In the genomic region with DNA sequence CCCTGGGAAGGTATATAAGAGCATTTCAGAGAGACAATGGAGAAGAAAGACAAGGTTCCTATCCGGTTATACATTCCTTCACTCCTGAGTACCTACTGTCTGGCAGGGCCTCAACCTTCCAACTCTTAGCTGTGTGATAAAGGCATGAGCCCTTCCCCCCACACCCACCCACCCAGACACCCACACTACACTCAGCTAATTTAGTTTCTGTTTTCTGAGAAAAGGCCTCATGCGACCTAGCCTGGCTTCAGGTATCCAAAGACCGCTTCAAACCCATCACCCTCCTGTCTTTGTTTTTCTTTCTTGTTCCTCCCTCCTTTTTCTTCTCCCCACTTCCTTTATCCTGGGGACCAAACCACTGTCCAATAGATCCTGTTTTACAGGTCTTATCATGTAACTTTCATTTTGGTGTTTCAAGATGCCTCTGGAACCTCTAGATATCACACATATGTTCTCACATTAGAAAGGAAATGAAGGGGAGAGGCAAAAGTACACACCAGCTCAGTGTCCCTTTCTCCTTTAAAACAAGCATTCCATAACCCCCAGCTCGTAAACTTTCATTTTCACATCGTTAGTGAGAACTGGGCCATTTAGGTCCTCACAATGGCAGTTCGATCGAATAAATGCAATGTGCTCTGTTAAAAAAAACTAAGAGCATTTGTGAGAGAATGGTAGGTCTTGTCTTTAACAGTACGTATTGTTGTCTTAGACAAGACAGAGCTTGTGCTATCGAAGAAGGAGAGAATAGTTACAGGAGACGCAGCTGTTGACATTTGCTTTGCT, we compare ENCODE assay signal across 8 mouse cellular contexts. TPM values are rescaled to one million over a fixed set of nuclear protein-coding genes. Genes with fewer than 3 reads are reported as not detected.
A peak's percentile ranks its signal among the peaks of the same experiment; 100 is the strongest.
DNase-seq lines count a peak whose midpoint lies in the region; ATAC-seq lines count a peak whose summit lies in the region.

No protein-coding gene starts in this region.

- peaks cover 27% of the 10 kb centered on the region for H3K4me1 ChIP-seq in hindbrain, embryonic 10.5 days (replicated peaks)
- H3K4me1 ChIP-seq in hindbrain, embryonic 11.5 days (replicated peaks; ENCODE audit: control insufficient read depth, insufficient read depth, low read length) = 0 out of 2 replicates have a peak, but pooled peaks cover 2% of the 10 kb centered on the region
- H3K4me1 ChIP-seq in brown adipose tissue, adult 24 weeks (ENCODE audit: control insufficient read depth, insufficient read depth, insufficient read length, low read length) = peaks cover 4% of the 10 kb centered on the region; the same call in 1 of the 2 replicates
- H3K4me1 ChIP-seq in hindbrain, embryonic 14.5 days (replicated peaks; ENCODE audit: control insufficient read depth, insufficient read depth, low read length) = peaks cover 18% of the 10 kb centered on the region
- H3K4me1 ChIP-seq in midbrain, embryonic 11.5 days (ENCODE audit: control insufficient read depth, insufficient read depth, low read length) = peaks cover 13% of the 10 kb centered on the region

- ATAC-seq in hindbrain, embryonic 11.5 days (ENCODE audit: low FRiP score) = no peak
- no peak for ATAC-seq in hindbrain, embryonic 14.5 days (ENCODE audit: low FRiP score)
- ATAC-seq in midbrain, embryonic 11.5 days (ENCODE audit: low FRiP score) = no peak

- H3K27ac ChIP-seq in hindbrain, embryonic 10.5 days = no peak overlapping the region
- H3K27ac ChIP-seq in hindbrain, embryonic 11.5 days (ENCODE audit: low read depth, low read length) = no peak overlapping the region
- peak overlapping the region; percentile 79; the same call in 1 of the 2 replicates for H3K27ac ChIP-seq in brown adipose tissue, adult 24 weeks (replicated peaks; ENCODE audit: low read depth, low read length)
- H3K27ac ChIP-seq in hindbrain, embryonic 14.5 days = peak overlapping the region; percentile 98
- no peak overlapping the region for H3K27ac ChIP-seq in midbrain, embryonic 11.5 days (ENCODE audit: low read depth, low read length)

- DNase-seq in hindbrain, embryonic 10.5 days (ENCODE audit: low spot score) = no peak
- no peak for DNase-seq in hindbrain, embryonic 11.5 days (ENCODE audit: low spot score)
- no peak for DNase-seq in hindbrain, embryonic 14.5 days (ENCODE audit: low spot score)
- DNase-seq in midbrain, embryonic 11.5 days (ENCODE audit: low spot score, missing footprints) = peak; percentile 59
- no peak for DNase-seq in adrenal gland, adult 2 months
- no peak for DNase-seq in lung, postnatal 4 days
- no peak for DNase-seq in ovary, adult 18-20 months (ENCODE audit: low spot score)

- H3K9me3 ChIP-seq in hindbrain, embryonic 10.5 days = no peaks in the 10 kb centered on the region
- H3K9me3 ChIP-seq in hindbrain, embryonic 11.5 days (ENCODE audit: control insufficient read depth, low read length) = no peaks in the 10 kb centered on the region
- no peaks in the 10 kb centered on the region for H3K9me3 ChIP-seq in hindbrain, embryonic 14.5 days (ENCODE audit: control insufficient read depth, low read length)
- no peaks in the 10 kb centered on the region for H3K9me3 ChIP-seq in midbrain, embryonic 11.5 days (ENCODE audit: control insufficient read depth, low read length)

- no peak overlapping the region for H3K9ac ChIP-seq in hindbrain, embryonic 11.5 days (ENCODE audit: low read depth, low read length)
- peak overlapping the region; percentile 92; the same call in 1 of the 2 replicates for H3K9ac ChIP-seq in hindbrain, embryonic 14.5 days
- H3K9ac ChIP-seq in midbrain, embryonic 11.5 days (ENCODE audit: low read length) = no peak overlapping the region

- no peak overlapping the region for H3K4me2 ChIP-seq in hindbrain, embryonic 11.5 days (replicated peaks; ENCODE audit: low read depth, low read length)
- H3K4me2 ChIP-seq in hindbrain, embryonic 14.5 days (replicated peaks) = peak overlapping the region; percentile 58
- H3K4me2 ChIP-seq in midbrain, embryonic 11.5 days = no peak overlapping the region

- peak overlapping the region; percentile 86; the same call in 1 of the 2 replicates for H3K4me3 ChIP-seq in hindbrain, embryonic 10.5 days
- H3K4me3 ChIP-seq in hindbrain, embryonic 11.5 days (ENCODE audit: low read depth, low read length) = no peak overlapping the region
- H3K4me3 ChIP-seq in brown adipose tissue, adult 24 weeks (ENCODE audit: insufficient read depth, low read depth, low read length) = 0 out of 2 replicates have a peak overlapping the region, but pooled peaks have one; percentile 53
- H3K4me3 ChIP-seq in hindbrain, embryonic 14.5 days (replicated peaks; ENCODE audit: low read length) = peak overlapping the region; percentile 79
- no peak overlapping the region for H3K4me3 ChIP-seq in midbrain, embryonic 11.5 days (ENCODE audit: low read depth, low read length)

- H3K27me3 ChIP-seq in hindbrain, embryonic 10.5 days (ENCODE audit: insufficient read depth, poor library complexity, severe bottlenecking) = no peaks in the 10 kb centered on the region
- H3K27me3 ChIP-seq in hindbrain, embryonic 11.5 days (ENCODE audit: control insufficient read depth, insufficient read depth, low read length) = no peaks in the 10 kb centered on the region
- no peaks in the 10 kb centered on the region for H3K27me3 ChIP-seq in hindbrain, embryonic 14.5 days (ENCODE audit: control insufficient read depth, insufficient read depth, low read length)
- H3K27me3 ChIP-seq in midbrain, embryonic 11.5 days (ENCODE audit: control insufficient read depth, insufficient read depth, low read length) = no peaks in the 10 kb centered on the region

- 88% methylated on average over 10 of the region's 10 CpGs for WGBS in hindbrain, embryonic 10.5 days
- 88% methylated on average over 10 of the region's 10 CpGs for WGBS in hindbrain, embryonic 11.5 days
- WGBS in hindbrain, embryonic 14.5 days = 89% methylated on average over 10 of the region's 10 CpGs
- WGBS in midbrain, embryonic 11.5 days = 92% methylated on average over 10 of the region's 10 CpGs

- no peaks in the 10 kb centered on the region for H3K36me3 ChIP-seq in hindbrain, embryonic 10.5 days
- H3K36me3 ChIP-seq in hindbrain, embryonic 11.5 days (ENCODE audit: control insufficient read depth, insufficient read depth, low read length) = no peaks in the 10 kb centered on the region
- H3K36me3 ChIP-seq in hindbrain, embryonic 14.5 days (replicated peaks; ENCODE audit: control insufficient read depth, insufficient read depth) = no peaks in the 10 kb centered on the region
- no peaks in the 10 kb centered on the region for H3K36me3 ChIP-seq in midbrain, embryonic 11.5 days (ENCODE audit: control insufficient read depth, insufficient read depth, low read length)

RNA-seq across cellular contexts. Expression of a gene that starts 1.1 kb away (rescaled TPM):
- 75.9 and 82.2 TPM in 2 replicates for polyA plus RNA-seq in hindbrain, embryonic 10.5 days (2016; fragmentation: Nextera tagmentation; extraction: Ambion mirVana)
- 108 and 116 TPM in 2 replicates for polyA plus RNA-seq in hindbrain, embryonic 11.5 days (2014; fragmentation: Nextera tagmentation; extraction: Ambion mirVana)
- 539 and 866 TPM in 2 replicates for polyA plus RNA-seq in brown adipose tissue, adult 24 weeks (2012; ENCODE audit: insufficient read depth, insufficient read length, missing spikeins)
- polyA plus RNA-seq in hindbrain, embryonic 14.5 days (2014; fragmentation: Nextera tagmentation; extraction: Ambion mirVana) = 134 and 138 TPM in 2 replicates
- 91.4 and 92.2 TPM in 2 replicates for polyA plus RNA-seq in midbrain, embryonic 11.5 days (2014; fragmentation: Nextera tagmentation; extraction: Ambion mirVana)
- 100 to 1,000 TPM; 168 to 210 TPM for total RNA-seq in adrenal gland, adult 2 months (2021)
- 14.2 and 16.3 TPM in 2 replicates for polyA plus RNA-seq in adrenal gland, adult 2 months (2012; rRNA removed)

RNA-seq across cellular contexts. Expression of a gene that starts 39.5 kb away (rescaled TPM):
- not detected in 2 replicates for polyA plus RNA-seq in hindbrain, embryonic 10.5 days (2016; fragmentation: Nextera tagmentation; extraction: Ambion mirVana)
- 0.06 TPM in 1 of 2 replicates, not detected in the other for polyA plus RNA-seq in hindbrain, embryonic 11.5 days (2014; fragmentation: Nextera tagmentation; extraction: Ambion mirVana)
- polyA plus RNA-seq in brown adipose tissue, adult 24 weeks (2012; ENCODE audit: insufficient read depth, insufficient read length, missing spikeins) = not detected in 2 replicates
- 0.21 and 0.27 TPM in 2 replicates for polyA plus RNA-seq in hindbrain, embryonic 14.5 days (2014; fragmentation: Nextera tagmentation; extraction: Ambion mirVana)
- polyA plus RNA-seq in midbrain, embryonic 11.5 days (2014; fragmentation: Nextera tagmentation; extraction: Ambion mirVana) = 0.06 TPM in 1 of 2 replicates, not detected in the other
- total RNA-seq in adrenal gland, adult 2 months (2021) = 1 to 10 TPM; 1.6 to 5.2 TPM
- polyA plus RNA-seq in adrenal gland, adult 2 months (2012; rRNA removed) = 0.65 and 1.1 TPM in 2 replicates

Comparison
In these comparisons a context has a peak if more than half of its experiments do, and no peak if none do; other contexts are left out.
1. H3K27ac ChIP-seq: peak in brown adipose tissue, adult 24 weeks (single experiment) and hindbrain, embryonic 14.5 days (single experiment); none in hindbrain, embryonic 10.5 days (single experiment), hindbrain, embryonic 11.5 days (single experiment) and midbrain, embryonic 11.5 days (single experiment).
2. H3K4me3 ChIP-seq: peak in hindbrain, embryonic 10.5 days (single experiment), brown adipose tissue, adult 24 weeks (single experiment) and hindbrain, embryonic 14.5 days (single experiment); none in hindbrain, embryonic 11.5 days (single experiment) and midbrain, embryonic 11.5 days (single experiment).